Mouse (Mus musculus) embryonic facial prominence, embryonic 10.5 days (tissue): Measurements from ENCODE around the gene Lrrc17. TPM values are rescaled to one million over a fixed set of nuclear protein-coding genes. Genes with fewer than 3 reads are reported as not detected.
"Not testable (repeated sequence)": the region's sequence is repeated elsewhere in the genome, so short reads cannot be mapped to it uniquely, and the experiment has no call there.

Source experiments
- DNase-seq: peaks from one replicate; pipeline ENCODE4 v3.0.0-alpha.2; 2017; ENCODE audit warnings: low spot score
- H3K27ac ChIP-seq: fragments of 300-500 bp; sonication (generic); replicated peaks from 2 replicates; pipeline ENCODE4 v1.5.1; 2016; ENCODE audit warnings: mild to moderate bottlenecking
- H3K27me3 ChIP-seq: fragments of 300-500 bp; sonication (generic); replicated peaks from 2 replicates; pipeline ENCODE4 v1.6.1; 2016; ENCODE audit warnings: low read depth, mild to moderate bottlenecking; ENCODE audit not compliant: poor library complexity, severe bottlenecking
- H3K36me3 ChIP-seq: fragments of 300-500 bp; sonication (generic); replicated peaks from 2 replicates; pipeline ENCODE4 v1.6.1; 2016; ENCODE audit warnings: mild to moderate bottlenecking, moderate library complexity
- H3K4me1 ChIP-seq: fragments of 300-500 bp; sonication (generic); 2 replicates; pipeline ENCODE4 v1.6.1; 2016
- H3K4me3 ChIP-seq: fragments of 300-500 bp; sonication (generic); 2 replicates; pipeline ENCODE4 v1.5.1; 2016; ENCODE audit warnings: mild to moderate bottlenecking, moderate library complexity
- H3K9me3 ChIP-seq: fragments of 300-500 bp; sonication (generic); 2 replicates; pipeline ENCODE4 v1.6.1; 2016; ENCODE audit warnings: mild to moderate bottlenecking
- WGBS: fragments of 180-500 bp; shearing (Covaris S2); methylation state at CpG from one replicate; pipeline ENCODE4 v1.1.7; 2016; 5-methylcytosine and 5-hydroxymethylcytosine counted together
- polyA plus RNA-seq: library from polyadenylated mRNA; unstranded; fragments of >200 nt; fragmentation: Nextera tagmentation; extraction: Ambion mirVana; gene quantifications from 2 replicates; pipeline ENCODE4 v1.2.1, GENCODE M21; 2016

Lrrc17 gene
- polyA plus RNA-seq, 1 experiment from 2014 or later = 15.9 TPM

GRCm38 (mm10) chr5:21586763-21587162 lies 43.4 kb downstream of the Lrrc17 start:
- WGBS = 55% methylated on average over 6 of the region's 6 CpGs
- Histone ChIP-seq H3K4me1 (no peaks in the 10 kb centered on the region), H3K9me3 (no peaks in the 10 kb centered on the region), H3K4me3 (no peak overlapping the region), H3K36me3 (no peaks in the 10 kb centered on the region), H3K27me3 (no peaks in the 10 kb centered on the region), H3K27ac (no peak overlapping the region)
- peak; percentile 50 for DNase-seq

GRCm38 (mm10) chr5:21587683-21588082 lies 44.3 kb downstream of the Lrrc17 start:
- Histone ChIP-seq H3K27ac (no peak overlapping the region), H3K9me3 (no peaks in the 10 kb centered on the region), H3K27me3 (no peaks in the 10 kb centered on the region), H3K4me3 (no peak overlapping the region), H3K36me3 (no peaks in the 10 kb centered on the region), H3K4me1 (no peaks in the 10 kb centered on the region)
- WGBS = 84% methylated on average over 7 of the region's 7 CpGs
- no peak for DNase-seq

GRCm38 (mm10) chr5:21588220-21588619 lies 44.9 kb downstream of the Lrrc17 start:
- Histone ChIP-seq H3K27me3 (no peaks in the 10 kb centered on the region), H3K27ac (no peak overlapping the region), H3K9me3 (no peaks in the 10 kb centered on the region), H3K4me3 (no peak overlapping the region), H3K4me1 (no peaks in the 10 kb centered on the region), H3K36me3 (no peaks in the 10 kb centered on the region)
- WGBS = 85% methylated on average over 13 of the region's 13 CpGs
- no peak for DNase-seq

DNA sequence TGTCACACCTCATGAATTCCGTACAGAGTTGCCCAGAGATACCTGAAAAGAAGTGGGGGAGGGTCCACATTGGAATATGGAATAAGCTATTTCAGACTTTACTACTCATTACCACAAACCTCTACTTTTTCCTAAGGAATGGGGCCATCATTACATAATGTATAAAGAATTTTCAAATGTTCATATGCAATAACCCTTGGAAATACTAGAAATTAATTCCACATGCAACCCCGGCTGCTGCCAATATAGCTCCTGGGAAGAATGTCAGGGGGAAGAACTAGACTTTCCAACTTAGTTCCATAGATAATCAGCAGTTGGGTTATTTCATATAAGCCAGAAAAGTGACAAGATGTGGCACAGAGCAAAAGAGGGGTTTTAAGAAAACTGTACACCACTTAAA lies 48.7 kb downstream of the Lrrc17 start:
- Histone ChIP-seq H3K9me3 (no peaks in the 10 kb centered on the region), H3K27ac (no peak overlapping the region), H3K36me3 (no peaks in the 10 kb centered on the region), H3K4me3 (no peak overlapping the region), H3K27me3 (no peaks in the 10 kb centered on the region), H3K4me1 (no peaks in the 10 kb centered on the region)
- DNase-seq = no peak
- 89% methylated on average over 2 of the region's 2 CpGs for WGBS

- no peaks in the 10 kb centered on the region for H3K36me3 ChIP-seq
- H3K27me3 ChIP-seq = no peaks in the 10 kb centered on the region
- WGBS = 88% methylated on average over 9 of the region's 9 CpGs
- no peak overlapping the region for H3K4me3 ChIP-seq
- H3K4me1 ChIP-seq = no peaks in the 10 kb centered on the region
- H3K9me3 ChIP-seq = no peaks in the 10 kb centered on the region
- H3K27ac ChIP-seq = no peak overlapping the region
- DNase-seq = no peak
Measured at GRCm38 (mm10) chr5:21593201-21593709, 49.9 kb downstream of the Lrrc17 start.

DNA sequence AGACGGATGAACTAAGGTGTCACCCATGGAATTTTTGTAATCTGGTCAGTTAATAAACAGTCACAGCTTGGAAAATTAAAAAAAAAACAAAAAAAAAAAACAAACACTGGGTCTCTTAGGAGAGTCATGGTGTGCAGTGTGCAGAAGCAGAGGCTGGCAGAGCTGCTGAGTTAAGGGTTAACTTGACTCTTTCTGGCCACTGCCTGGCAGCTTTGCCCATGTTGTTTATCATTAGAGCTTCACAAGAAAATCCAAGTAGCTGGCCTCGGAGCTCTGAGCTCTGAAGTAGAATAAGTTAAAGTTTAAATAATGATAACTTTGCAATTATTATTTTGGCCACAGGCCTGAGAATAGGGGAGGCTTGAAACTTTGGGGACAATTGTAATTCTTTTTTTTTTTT lies 56.2 kb downstream of the Lrrc17 start:
- H3K36me3 ChIP-seq, H3K4me1 ChIP-seq, H3K27ac ChIP-seq, H3K27me3 ChIP-seq, DNase-seq, H3K4me3 ChIP-seq, H3K9me3 ChIP-seq: not testable (repeated sequence)
- WGBS = 76% methylated on average over 2 of the region's 2 CpGs

- DNase-seq = no peak
- Histone ChIP-seq H3K4me3 (no peak overlapping the region), H3K36me3 (no peaks in the 10 kb centered on the region), H3K27me3 (no peaks in the 10 kb centered on the region), H3K27ac (no peak overlapping the region), H3K9me3 (no peaks in the 10 kb centered on the region), H3K4me1 (no peaks in the 10 kb centered on the region)
- WGBS = 92% methylated on average over 4 of the region's 4 CpGs
Measured at GRCm38 (mm10) chr5:21599961-21600360, 56.6 kb downstream of the Lrrc17 start.

- 73% methylated on average over 6 of the region's 6 CpGs for WGBS
Measured at GRCm38 (mm10) chr5:21605936-21606335, 62.6 kb downstream of the Lrrc17 start.

GRCm38 (mm10) chr5:21608311-21609304 lies 65.2 kb downstream of the Lrrc17 start:
- H3K27ac ChIP-seq = no peak overlapping the region
- H3K9me3 ChIP-seq = no peaks in the 10 kb centered on the region
- no peaks in the 10 kb centered on the region for H3K27me3 ChIP-seq
- DNase-seq = no peak
- 61% methylated on average over 12 of the region's 12 CpGs for WGBS
- no peak overlapping the region for H3K4me3 ChIP-seq
- peaks cover 10% of the 10 kb centered on the region for H3K4me1 ChIP-seq
- no peaks in the 10 kb centered on the region for H3K36me3 ChIP-seq

More at GRCm38 (mm10) chr5:21605936-21606335, 62.6 kb downstream of the Lrrc17 start:
- Histone ChIP-seq H3K27ac (no peak overlapping the region), H3K9me3 (no peaks in the 10 kb centered on the region), H3K4me3 (no peak overlapping the region), H3K36me3 (no peaks in the 10 kb centered on the region), H3K4me1 (peaks cover 10% of the 10 kb centered on the region), H3K27me3 (no peaks in the 10 kb centered on the region)
- no peak for DNase-seq

DNA sequence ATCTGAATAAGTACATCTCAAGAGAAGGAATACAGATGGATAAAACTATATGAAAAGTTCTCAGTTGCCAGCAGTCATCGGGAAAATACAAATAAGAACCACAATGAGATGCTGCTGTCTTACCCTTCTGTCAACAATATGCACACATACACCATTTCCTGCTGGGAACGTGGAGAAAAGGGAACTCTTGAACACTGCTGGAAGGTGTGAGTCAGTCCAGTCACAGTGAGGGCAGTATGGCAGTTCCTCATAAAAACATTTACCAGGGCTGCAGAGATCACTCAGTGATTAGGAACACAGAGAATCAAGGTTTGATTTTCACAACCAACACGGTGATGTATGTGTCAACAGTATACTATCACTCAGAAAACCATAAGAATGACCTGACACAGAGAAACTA lies 67.6 kb downstream of the Lrrc17 start:
- no peaks in the 10 kb centered on the region for H3K36me3 ChIP-seq
- no peak overlapping the region for H3K27ac ChIP-seq
- 82% methylated on average over 3 of the region's 3 CpGs for WGBS
- H3K4me1 ChIP-seq = peaks cover 10% of the 10 kb centered on the region
- H3K9me3 ChIP-seq = no peaks in the 10 kb centered on the region
- no peak for DNase-seq
- H3K27me3 ChIP-seq = no peaks in the 10 kb centered on the region
- no peak overlapping the region for H3K4me3 ChIP-seq

GRCm38 (mm10) chr5:21614299-21614698 lies 70.9 kb downstream of the Lrrc17 start:
- DNase-seq, H3K27me3 ChIP-seq: not testable (repeated sequence)
- WGBS = 96% methylated on average over 11 of the region's 11 CpGs

DNA sequence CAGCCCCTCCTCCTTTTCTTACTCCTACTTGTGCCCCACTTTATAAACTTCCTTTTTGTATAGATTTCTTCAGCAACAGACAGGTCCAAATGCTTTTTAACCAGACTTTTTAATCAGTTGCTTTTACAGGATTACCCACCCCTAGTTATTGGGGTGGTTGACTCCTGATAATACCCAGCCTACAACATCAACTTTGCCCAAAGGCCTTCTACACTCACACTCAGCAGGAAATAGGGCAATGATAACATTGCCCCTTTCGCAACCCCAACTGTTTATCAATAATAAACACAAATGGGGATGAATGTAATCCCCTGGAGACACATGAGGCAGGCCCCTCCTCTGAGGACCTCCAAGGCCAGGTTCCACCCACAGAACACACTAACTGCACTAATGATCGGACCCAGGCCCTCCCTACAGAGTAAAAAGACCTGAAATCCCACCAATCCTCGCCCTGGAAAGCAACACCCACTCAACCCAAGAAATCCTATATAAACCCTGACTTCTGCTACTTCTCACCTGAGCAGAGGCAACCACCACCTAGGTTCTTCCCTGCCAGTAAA lies 73.2 kb downstream of the Lrrc17 start:
- Histone ChIP-seq H3K9me3 (no peaks in the 10 kb centered on the region), H3K4me3 (no peak overlapping the region), H3K27me3 (no peaks in the 10 kb centered on the region), H3K36me3 (no peaks in the 10 kb centered on the region), H3K27ac (no peak overlapping the region), H3K4me1 (no peaks in the 10 kb centered on the region)
- WGBS = 77% methylated on average over 3 of the region's 3 CpGs
- DNase-seq = no peak

More at GRCm38 (mm10) chr5:21614299-21614698, 70.9 kb downstream of the Lrrc17 start:
- not testable (repeated sequence) for H3K27ac ChIP-seq, H3K4me3 ChIP-seq, H3K4me1 ChIP-seq, H3K9me3 ChIP-seq, H3K36me3 ChIP-seq
